Mouse (Mus musculus) adrenal gland, postnatal 10 days (tissue): ENCODE data around the gene Chek1. TPM values are rescaled to one million over a fixed set of nuclear protein-coding genes. Genes with fewer than 3 reads are reported as not detected.

ENCODE experiments used
- DNase-seq: peaks from one replicate; pipeline ENCODE4 v3.0.0; 2021; ENCODE audit warnings: mixed read lengths
- long read RNA-seq, 2 experiments: library from polyadenylated mRNA; stranded (forward); transcript quantifications; one replicate each; pipeline ENCODE4 v2.0.0; 2021
- total RNA-seq, 2 experiments: library from RNA; stranded (reverse); gene quantifications; 2 replicates each; pipeline ENCODE4 v1.2.3; 2021

The Chek1 gene
- 1 to 10 TPM; 6.8 to 8.7 TPM for total RNA-seq
- long read RNA-seq, experiment 1, partial matches to known transcripts: 1 of 4 reads
- long read RNA-seq, experiment 1, other reads (novel, unspliced or antisense): 1 of 4 reads
- long read RNA-seq, experiment 2, partial matches to known transcripts: 0 of 1 reads
- long read RNA-seq, experiment 2, other reads (novel, unspliced or antisense): 0 of 1 reads

- DNase-seq: peak; percentile 8
These were observed at the start of gene Chek1 for GRCm38 (mm10) chr9:36727034-36727755. TSS of gene Chek1 (minus strand) at chr9:36727065.

- DNase-seq: no peak
These were observed 42.2 kb upstream of the Chek1 start for GRCm38 (mm10) chr9:36769048-36769413.

GRCm38 (mm10) chr9:36768156-36769047, 41.5 kb upstream of the Chek1 start:
- peak; percentile 71 for DNase-seq

DNA sequence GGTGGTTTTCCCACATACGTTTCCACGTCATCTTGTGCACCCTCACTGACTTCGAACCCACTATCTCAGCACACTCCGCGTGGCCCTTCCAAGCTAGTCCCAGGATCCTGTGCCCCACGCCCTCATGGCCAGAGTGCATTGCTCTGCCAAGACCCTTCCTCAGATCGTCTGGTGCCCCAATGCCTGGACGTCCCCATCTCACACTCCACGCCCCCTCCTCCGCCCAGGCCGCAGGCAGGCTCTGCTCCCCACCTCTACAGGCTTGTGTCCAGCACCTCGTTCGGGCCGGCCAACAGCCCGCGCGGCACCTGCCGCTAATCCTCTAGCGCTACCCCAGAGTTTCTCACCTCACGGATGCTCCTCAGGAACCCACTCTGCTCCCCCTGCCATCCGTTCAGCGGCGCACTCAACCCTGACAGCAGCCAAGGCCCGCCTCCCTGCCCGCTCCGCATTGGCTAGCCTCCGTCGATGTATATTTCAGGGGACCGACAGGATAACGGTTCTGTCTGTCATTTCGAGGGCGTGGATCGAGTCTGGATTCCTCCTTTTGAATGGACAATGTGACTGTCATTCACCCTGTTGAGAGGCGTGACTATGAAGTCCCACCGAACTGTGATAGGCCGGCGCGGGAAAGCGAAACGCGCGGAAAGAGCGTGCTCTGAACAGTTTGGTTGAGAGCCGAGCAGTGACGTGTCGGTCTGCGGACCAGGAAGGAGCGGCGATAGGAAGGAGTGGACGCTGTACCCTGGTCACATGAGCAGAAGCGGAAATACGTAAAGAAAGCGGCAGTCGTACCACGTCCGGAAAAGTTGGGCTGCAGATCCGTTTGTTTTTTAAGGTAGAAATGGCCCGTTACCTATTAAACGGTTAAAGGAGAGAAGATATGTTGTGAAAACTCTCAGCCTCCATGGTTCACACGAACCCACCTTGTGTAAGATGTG, 40.6 kb upstream of the Chek1 start, which contains the start of gene Stt3a:
Gene Stt3a (minus strand): TSS at position 477 of the 941 bp plus-strand sequence.
- DNase-seq: peak; percentile 97

GRCm38 (mm10) chr9:36764378-36764777, 37.5 kb upstream of the Chek1 start:
- DNase-seq: no peak

DNA sequence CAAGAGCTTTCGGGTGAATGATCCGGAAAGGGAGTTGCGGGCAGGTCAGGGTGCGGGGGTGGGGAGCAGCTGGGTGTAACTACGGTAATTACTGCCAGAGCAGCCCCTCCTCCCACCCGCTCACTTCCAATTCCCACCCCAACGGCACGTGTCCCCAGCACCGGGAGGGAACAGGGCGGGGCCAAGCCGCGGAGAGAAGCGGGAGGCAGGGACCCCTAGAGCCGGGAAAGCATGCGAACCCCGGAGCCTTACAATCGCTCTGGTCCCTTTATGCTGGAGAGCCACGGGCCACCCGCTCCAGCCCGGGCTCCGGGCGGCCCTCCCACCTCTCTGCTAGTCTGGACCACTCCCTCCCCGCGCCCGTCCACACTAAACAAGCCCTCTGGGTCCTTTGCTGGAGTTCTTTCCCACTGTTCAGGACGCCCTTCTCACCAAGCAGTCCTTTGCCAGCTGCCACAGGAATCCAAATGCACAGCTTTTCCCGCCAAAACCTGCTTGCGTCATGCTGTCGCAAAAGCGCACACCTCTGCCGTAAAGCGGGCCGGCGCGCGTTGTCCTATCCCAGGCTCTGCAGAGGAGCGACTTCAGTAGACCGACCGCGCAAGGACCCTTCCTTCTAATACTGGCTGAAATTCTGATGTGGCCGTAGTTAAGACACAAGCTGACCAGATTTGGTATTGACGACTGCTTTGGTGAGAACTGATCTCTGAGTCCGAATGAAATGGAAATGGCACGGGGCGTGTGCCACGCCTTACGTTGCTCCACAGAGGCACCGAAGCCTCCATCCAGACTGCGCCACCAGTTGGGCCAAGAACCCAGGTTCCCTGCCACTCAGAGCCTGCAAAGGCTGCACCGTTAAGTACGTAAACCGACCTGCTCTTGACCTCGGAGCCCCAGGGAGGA, 483 bp downstream of the Chek1 start:
- peak; percentile 94 for DNase-seq

DNA sequence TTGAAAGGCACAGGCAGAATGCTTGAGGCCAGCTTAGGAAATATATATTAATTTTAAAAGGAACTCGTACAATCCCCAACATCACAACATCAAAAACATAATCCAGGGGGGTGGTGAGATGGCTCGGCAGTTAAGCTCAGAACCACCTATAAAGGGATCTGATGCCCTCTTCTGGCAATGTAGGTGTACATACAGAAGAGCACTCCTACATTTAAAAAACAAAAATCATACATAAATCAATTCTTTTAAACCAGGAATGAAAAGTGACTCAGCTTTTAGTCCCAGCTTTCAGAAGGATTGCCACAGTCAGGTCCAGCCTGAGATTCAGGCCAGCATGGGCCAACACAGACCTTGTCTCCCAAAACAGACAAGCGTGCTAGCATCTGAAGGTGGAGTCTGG, 10.2 kb downstream of the Chek1 start:
- no peak for DNase-seq

DNA sequence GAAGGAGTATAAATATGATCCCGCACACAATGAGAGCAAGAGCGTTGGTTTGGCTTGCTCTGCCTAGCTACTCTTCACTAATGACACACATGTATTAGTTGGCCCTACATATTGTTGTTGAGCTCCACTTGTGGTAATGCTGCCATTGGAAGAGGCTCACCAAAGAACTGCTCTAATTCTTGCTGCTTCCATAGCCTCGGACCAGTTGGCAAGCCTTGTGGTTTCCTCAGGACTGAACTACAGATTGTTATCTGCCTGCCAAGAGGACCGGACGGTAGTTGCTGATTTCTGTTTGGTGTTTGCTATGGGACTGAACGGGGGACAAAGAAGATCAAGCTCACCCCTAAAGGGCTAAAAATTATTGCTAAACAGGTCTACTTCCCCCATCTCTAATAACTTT, 19.6 kb downstream of the Chek1 start:
- no peak for DNase-seq

DNA sequence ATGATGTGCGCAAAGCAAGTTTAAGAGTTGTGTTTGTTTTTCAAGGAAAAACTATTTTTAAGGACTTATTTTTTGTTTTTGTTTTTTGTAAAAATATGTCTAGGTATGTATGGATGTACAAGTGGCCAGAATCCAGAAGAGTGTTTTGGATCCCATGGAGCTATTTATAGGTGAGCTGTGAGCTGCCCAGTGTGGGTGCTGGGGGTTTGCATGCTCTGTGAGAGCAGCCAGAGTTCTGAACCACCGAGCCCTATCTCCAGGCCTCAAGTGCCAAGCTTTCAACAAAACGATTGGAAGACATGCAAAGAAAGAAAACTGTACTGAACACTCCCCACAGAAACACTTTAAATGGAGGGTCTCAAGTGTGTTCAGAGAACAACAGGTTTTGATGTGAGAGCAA, 20.9 kb downstream of the Chek1 start:
- no peak for DNase-seq

GRCm38 (mm10) chr9:36694276-36694675, 32.6 kb downstream of the Chek1 start:
- no peak for DNase-seq

GRCm38 (mm10) chr9:36692920-36693319, 33.9 kb downstream of the Chek1 start, which contains the start of gene Acrv1:
TSS of gene Acrv1 (plus strand) at chr9:36693220.
- no peak for DNase-seq

- peak; percentile 11 for DNase-seq
These were observed 39.5 kb downstream of the Chek1 start for GRCm38 (mm10) chr9:36687329-36687728.

DNA sequence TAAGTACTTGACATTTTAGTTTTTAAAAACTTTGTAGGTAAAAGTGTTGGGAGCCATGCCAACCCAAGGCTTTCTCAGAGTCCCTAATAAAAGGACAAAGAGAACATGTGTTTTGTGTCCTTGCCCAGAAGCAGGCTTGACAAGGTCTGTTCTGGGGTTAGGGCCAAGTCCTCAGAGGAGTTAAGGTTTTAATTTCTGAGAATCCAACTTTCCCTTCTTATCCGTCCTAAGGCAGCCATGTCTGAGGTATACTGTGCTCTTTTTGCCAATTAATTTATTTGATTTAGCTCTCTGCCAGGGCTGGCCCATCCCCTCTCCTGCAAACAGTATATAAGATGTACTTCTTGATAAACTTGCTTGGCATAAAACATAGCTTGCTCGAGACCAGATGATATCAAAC, 45.4 kb downstream of the Chek1 start:
- peak; percentile 3 for DNase-seq

Other genes starting within 250 kb of the Chek1 start
- not detected for gene Gm5615, start 185.1 kb downstream of the Chek1 start, total RNA-seq
- gene Gm17689, start 144.4 kb downstream of the Chek1 start, total RNA-seq: not detected
- not detected for gene A630095E13Rik, start 83.7 kb downstream of the Chek1 start, total RNA-seq
- gene Acrv1, start 33.8 kb downstream of the Chek1 start, total RNA-seq: not detected
- gene Stt3a, start 40.6 kb upstream of the Chek1 start, total RNA-seq: 100 to 1,000 TPM; 222 to 235 TPM
- gene Ei24, start 70.3 kb upstream of the Chek1 start, total RNA-seq: 100 to 1,000 TPM; 153 to 177 TPM
- gene Fez1, start 94.8 kb upstream of the Chek1 start, total RNA-seq: 1 to 10 TPM; 7.6 to 9.3 TPM